Mouse (Mus musculus) forebrain, embryonic 14.5 days (tissue): Measurements from ENCODE around the gene Ccl5. TPM values are rescaled to one million over a fixed set of nuclear protein-coding genes. Genes with fewer than 3 reads are reported as not detected.

ENCODE experiments used
- ATAC-seq: fragments of 200-750 bp; cut with Nextera tagmentation; 2 replicates; pipeline ENCODE4 v1.8.0; 2017; ENCODE audit warnings: mild to moderate bottlenecking, moderate library complexity
- DNase-seq: peaks from one replicate; pipeline ENCODE4 v3.0.0-alpha.2; 2015; ENCODE audit warnings: low spot score
- H3K27ac ChIP-seq: fragments of 300-500 bp; sonication (generic); 2 replicates; pipeline ENCODE4 v1.5.1; 2014; ENCODE audit warnings: low read depth, mild to moderate bottlenecking, control low read depth, low read length, moderate library complexity
- H3K27me3 ChIP-seq: fragments of 300-500 bp; sonication (generic); replicated peaks from 2 replicates; pipeline ENCODE4 v1.6.1; 2014; ENCODE audit warnings: low read length, control low read depth, mixed read lengths; ENCODE audit not compliant: control insufficient read depth, insufficient read depth
- H3K36me3 ChIP-seq: fragments of 300-500 bp; sonication (generic); 2 replicates; pipeline ENCODE4 v1.6.1; 2014; ENCODE audit warnings: low read length, control low read depth; ENCODE audit not compliant: control insufficient read depth, insufficient read depth
- H3K4me1 ChIP-seq: fragments of 300-500 bp; sonication (generic); 2 replicates; pipeline ENCODE4 v1.6.1; 2014; ENCODE audit warnings: antibody characterized with exemption, low read length, control low read depth; ENCODE audit not compliant: control insufficient read depth, insufficient read depth
- H3K4me2 ChIP-seq: fragments of 300-500 bp; sonication (generic); 2 replicates; pipeline ENCODE4 v1.6.1; 2014; ENCODE audit warnings: mild to moderate bottlenecking, control low read depth, low read length
- H3K4me3 ChIP-seq: fragments of 300-500 bp; sonication (generic); 2 replicates; pipeline ENCODE4 v1.5.1; 2014; ENCODE audit warnings: low read depth, low read length, control low read depth
- H3K9ac ChIP-seq: fragments of 300-500 bp; sonication (generic); 2 replicates; pipeline ENCODE4 v1.6.1; 2014; ENCODE audit warnings: mild to moderate bottlenecking, low read length, control low read depth, moderate library complexity
- H3K9me3 ChIP-seq: fragments of 300-500 bp; sonication (generic); replicated peaks from 2 replicates; pipeline ENCODE4 v1.6.1; 2016; ENCODE audit warnings: low read length, control low read depth, mixed read lengths; ENCODE audit not compliant: control insufficient read depth
- WGBS: fragments of 180-500 bp; shearing (Covaris S2); extraction: QIAGEN DNeasy Blood & Tissue Kit; methylation state at CpG from one replicate; pipeline ENCODE4 v1.1.7; 2014; 5-methylcytosine and 5-hydroxymethylcytosine counted together
- polyA plus RNA-seq: library from polyadenylated mRNA; unstranded; fragments of >200 nt; fragmentation: Nextera tagmentation; extraction: Ambion mirVana; gene quantifications from 2 replicates; pipeline ENCODE4 v1.2.1, GENCODE M21; 2014

The Ccl5 gene
- polyA plus RNA-seq = 0.33 and 0.46 TPM in 2 replicates

GRCm38 (mm10) chr11:83530360-83530759 lies at the start of gene Ccl5:
TSS of gene Ccl5 (minus strand) at chr11:83530518.
- no peak within 1 kb of the TSS for H3K27ac ChIP-seq
- no peak within 1 kb of the TSS for H3K9ac ChIP-seq
- no peak within 1 kb of the TSS for H3K4me2 ChIP-seq
- no peaks in the 10 kb centered on the region for H3K36me3 ChIP-seq
- no peak for DNase-seq
- H3K4me1 ChIP-seq = peaks cover 5% of the 10 kb centered on the region; the same call in 1 of the 2 replicates
- ATAC-seq = no peak
- no peaks in the 10 kb centered on the region for H3K27me3 ChIP-seq
- H3K4me3 ChIP-seq = no peak within 1 kb of the TSS
- 91% methylated on average over 5 of the region's 5 CpGs for WGBS
- H3K9me3 ChIP-seq = no peaks in the 10 kb centered on the region

- no peaks in the 10 kb centered on the region for H3K4me1 ChIP-seq
- 84% methylated on average over 3 of the region's 3 CpGs for WGBS
- no peak overlapping the region for H3K4me2 ChIP-seq
- H3K9ac ChIP-seq = no peak overlapping the region
- H3K27ac ChIP-seq = no peak overlapping the region
- H3K27me3 ChIP-seq = no peaks in the 10 kb centered on the region
- H3K9me3 ChIP-seq = no peaks in the 10 kb centered on the region
- H3K36me3 ChIP-seq = no peaks in the 10 kb centered on the region
- ATAC-seq = no peak
- no peak overlapping the region for H3K4me3 ChIP-seq
- no peak for DNase-seq
Measured at GRCm38 (mm10) chr11:83578999-83579398, 48.7 kb upstream of the Ccl5 start.

GRCm38 (mm10) chr11:83578186-83578760 lies 48.0 kb upstream of the Ccl5 start, which contains the start of gene Ccl9:
TSS of gene Ccl9 (minus strand) at chr11:83578636.
- H3K27me3 ChIP-seq = no peaks in the 10 kb centered on the region
- H3K9ac ChIP-seq = no peak within 1 kb of the TSS
- WGBS = 49% methylated on average over 2 of the region's 2 CpGs
- H3K36me3 ChIP-seq = no peaks in the 10 kb centered on the region
- no peak for ATAC-seq
- H3K27ac ChIP-seq = no peak within 1 kb of the TSS
- DNase-seq = peak; percentile 1
- H3K4me2 ChIP-seq = no peak within 1 kb of the TSS
- H3K4me1 ChIP-seq = no peaks in the 10 kb centered on the region
- no peaks in the 10 kb centered on the region for H3K9me3 ChIP-seq
- no peak within 1 kb of the TSS for H3K4me3 ChIP-seq

- H3K27ac ChIP-seq = no peak overlapping the region
- no peaks in the 10 kb centered on the region for H3K27me3 ChIP-seq
- H3K9ac ChIP-seq = no peak overlapping the region
- no peak overlapping the region for H3K4me3 ChIP-seq
- 89% methylated on average over 4 of the region's 4 CpGs for WGBS
- DNase-seq = no peak
- no peak overlapping the region for H3K4me2 ChIP-seq
- ATAC-seq = no peak
- H3K9me3 ChIP-seq = no peaks in the 10 kb centered on the region
- no peaks in the 10 kb centered on the region for H3K36me3 ChIP-seq
- H3K4me1 ChIP-seq = no peaks in the 10 kb centered on the region
Measured at GRCm38 (mm10) chr11:83576927-83577555, 46.7 kb upstream of the Ccl5 start.

GRCm38 (mm10) chr11:83572834-83573233 lies 42.5 kb upstream of the Ccl5 start:
- no peak for ATAC-seq
- Histone ChIP-seq H3K4me2 (no peak overlapping the region), H3K27me3 (no peaks in the 10 kb centered on the region), H3K9ac (no peak overlapping the region), H3K36me3 (no peaks in the 10 kb centered on the region), H3K27ac (no peak overlapping the region), H3K4me1 (no peaks in the 10 kb centered on the region), H3K4me3 (no peak overlapping the region), H3K9me3 (no peaks in the 10 kb centered on the region)
- 74% methylated on average over 9 of the region's 9 CpGs for WGBS
- DNase-seq = no peak

- Histone ChIP-seq H3K36me3 (no peaks in the 10 kb centered on the region), H3K9ac (no peak overlapping the region), H3K27ac (no peak overlapping the region), H3K27me3 (no peaks in the 10 kb centered on the region), H3K9me3 (no peaks in the 10 kb centered on the region), H3K4me1 (no peaks in the 10 kb centered on the region), H3K4me2 (no peak overlapping the region), H3K4me3 (no peak overlapping the region)
- WGBS = 93% methylated on average over 8 of the region's 8 CpGs
- ATAC-seq (no peak), DNase-seq (no peak)
Measured at GRCm38 (mm10) chr11:83572223-83572622, 41.9 kb upstream of the Ccl5 start.

- H3K9ac ChIP-seq = no peak overlapping the region
- no peak for ATAC-seq
- DNase-seq = no peak
- no peaks in the 10 kb centered on the region for H3K4me1 ChIP-seq
- H3K27me3 ChIP-seq = no peaks in the 10 kb centered on the region
- H3K27ac ChIP-seq = no peak overlapping the region
- no peak overlapping the region for H3K4me3 ChIP-seq
- H3K9me3 ChIP-seq = no peaks in the 10 kb centered on the region
- WGBS = 85% methylated on average over 2 of the region's 2 CpGs
- no peak overlapping the region for H3K4me2 ChIP-seq
- no peaks in the 10 kb centered on the region for H3K36me3 ChIP-seq
Measured at GRCm38 (mm10) chr11:83570189-83570588, 39.9 kb upstream of the Ccl5 start.

- Histone ChIP-seq H3K36me3 (no peaks in the 10 kb centered on the region), H3K9ac (no peak overlapping the region), H3K9me3 (no peaks in the 10 kb centered on the region), H3K27ac (no peak overlapping the region), H3K4me2 (no peak overlapping the region), H3K4me3 (no peak overlapping the region), H3K4me1 (no peaks in the 10 kb centered on the region), H3K27me3 (no peaks in the 10 kb centered on the region)
- no peak for ATAC-seq
- WGBS = 95% methylated on average over 7 of the region's 7 CpGs
- DNase-seq = no peak
Measured at GRCm38 (mm10) chr11:83569249-83569648, 38.9 kb upstream of the Ccl5 start.

GRCm38 (mm10) chr11:83568786-83569185 lies 38.5 kb upstream of the Ccl5 start:
- Histone ChIP-seq H3K9ac (no peak overlapping the region), H3K27ac (no peak overlapping the region), H3K27me3 (no peaks in the 10 kb centered on the region), H3K9me3 (no peaks in the 10 kb centered on the region), H3K4me1 (no peaks in the 10 kb centered on the region), H3K4me3 (no peak overlapping the region), H3K4me2 (no peak overlapping the region), H3K36me3 (no peaks in the 10 kb centered on the region)
- DNase-seq (no peak), ATAC-seq (no peak)
- WGBS = 91% methylated on average over 3 of the region's 3 CpGs
